Mouse (Mus musculus) kidney, postnatal 36 days (tissue): ENCODE data around the gene Pfkl.
"Not testable (repeated sequence)": the region's sequence is repeated elsewhere in the genome, so short reads cannot be mapped to it uniquely, and the experiment has no call there.

Source experiments
- DNase-seq, 2 experiments: peaks; one replicate each; pipeline ENCODE4 v3.0.0; 2021 to 2022; ENCODE audit warnings: mixed read lengths in 2 of 2

Pfkl gene

GRCm38 (mm10) chr10:77969973-77970325 lies 39.9 kb downstream of the Pfkl start:
- DNase-seq, result no peak

DNA sequence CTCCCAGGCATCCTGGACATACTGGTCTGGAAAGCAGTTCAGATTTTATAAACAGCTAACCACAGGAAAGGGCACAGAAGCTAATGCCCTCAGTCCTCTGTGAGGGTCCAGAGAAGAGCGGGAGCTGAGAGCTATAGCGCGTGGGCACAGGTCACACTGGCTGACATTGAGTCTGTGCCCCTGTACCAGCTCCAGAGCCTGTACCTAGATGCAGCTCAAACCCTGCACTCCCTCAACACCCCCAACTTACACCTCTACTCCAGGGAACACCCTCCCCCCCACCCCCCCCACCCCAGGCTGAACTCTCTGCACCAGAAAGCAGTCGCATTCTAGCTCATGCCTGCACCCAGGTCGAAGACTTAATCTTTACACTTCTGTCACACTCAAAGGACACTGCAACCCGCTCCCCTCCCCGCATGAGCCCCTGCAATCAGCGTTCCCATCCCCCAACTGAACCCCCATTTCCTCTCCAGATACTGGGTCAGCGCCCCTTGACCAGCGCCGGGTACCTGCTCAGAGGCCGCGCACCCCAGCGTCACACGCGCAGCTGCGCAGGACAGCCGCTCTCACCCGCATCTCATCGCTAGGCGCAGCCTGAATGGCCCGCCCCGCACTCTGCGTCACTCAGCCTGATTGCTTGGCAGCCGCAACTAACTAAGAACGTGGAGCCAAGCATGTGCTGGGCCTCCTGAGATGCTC lies 40.5 kb downstream of the Pfkl start:
- DNase-seq, result peak in 1 of 2 experiments; percentile 58

- DNase-seq, result no peak
Measured at GRCm38 (mm10) chr10:77963971-77964370, 45.9 kb downstream of the Pfkl start.

GRCm38 (mm10) chr10:77962725-77963124 lies 47.2 kb downstream of the Pfkl start:
- no peak for DNase-seq

DNA sequence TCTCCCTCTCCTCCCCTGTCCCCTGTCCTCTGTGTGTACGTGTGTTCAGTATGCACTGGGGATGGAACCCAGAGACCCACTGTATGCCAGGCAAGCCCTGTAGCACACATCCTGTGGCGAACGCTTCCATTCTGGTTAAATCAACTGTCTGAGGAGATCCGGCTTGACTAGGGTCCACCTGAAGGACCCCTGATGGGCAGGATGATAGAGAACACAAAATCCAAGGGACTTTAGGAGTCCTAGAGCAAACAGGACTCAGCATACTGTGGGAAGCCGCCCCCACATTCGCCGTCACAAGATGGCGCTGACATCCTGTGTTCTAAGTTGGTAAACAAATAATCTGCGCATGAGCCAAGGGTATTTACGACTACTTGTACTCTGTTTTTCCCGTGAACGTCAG lies 59.4 kb downstream of the Pfkl start:
- not testable (repeated sequence) for DNase-seq

- no peak for DNase-seq
Measured at GRCm38 (mm10) chr10:77939685-77940084, 70.2 kb downstream of the Pfkl start.
